Mouse (Mus musculus) bone marrow macrophage, adult 2 months (primary cell): Measurements from ENCODE around the gene Kif1b.

ENCODE experiments used
- CTCF ChIP-seq: IDR thresholded peaks from 2 replicates; pipeline ENCODE4 v1.5.1; 2012; ENCODE audit warnings: low read depth, mild to moderate bottlenecking, low read length, moderate library complexity
- POLR2A ChIP-seq: IDR thresholded peaks from 2 replicates; pipeline ENCODE4 v1.6.1; 2012; ENCODE audit warnings: mild to moderate bottlenecking, low read depth, low read length, borderline replicate concordance

- TF ChIP-seq CTCF (no peak), POLR2A (no peak)
Measured at GRCm38 (mm10) chr4:149154859-149155258, 152.6 kb downstream of the Kif1b start.
